Mouse (Mus musculus) G1E (cell line): ENCODE results near the gene Tssk6.

Experiments used
- CTCF ChIP-seq: IDR thresholded peaks from 2 replicates; pipeline ENCODE4 v1.5.1; 2012; ENCODE audit warnings: low read depth, low read length, inconsistent platforms, mixed read lengths
- GATA1 ChIP-seq: IDR thresholded peaks from 2 replicates; pipeline ENCODE4 v1.6.1; 2012; ENCODE audit warnings: borderline replicate concordance, low read length, inconsistent platforms, mixed read lengths
- TAL1 ChIP-seq: conservative IDR thresholded peaks from 2 replicates; pipeline ENCODE4 v1.6.1; 2012; ENCODE audit warnings: low read depth, low read length, inconsistent platforms, mixed read lengths

GRCm38 (mm10) chr8:69904096-69904495 lies 2.1 kb downstream of the Tssk6 start:
- no peak for TF ChIP-seq CTCF
- no peak for TF ChIP-seq GATA1
- TF ChIP-seq TAL1: no peak
